Mouse (Mus musculus) urinary bladder, postnatal 14 days (tissue): Measurements from ENCODE around the gene Pcyt1a.
A peak's percentile ranks its signal among the peaks of the same experiment; 100 is the strongest.
"Not testable (repeated sequence)": the region's sequence is repeated elsewhere in the genome, so short reads cannot be mapped to it uniquely, and the experiment has no call there.

Experiments used
- DNase-seq: peaks from one replicate; pipeline ENCODE4 v3.0.0; 2021; ENCODE audit warnings: low spot score

The Pcyt1a gene

DNA sequence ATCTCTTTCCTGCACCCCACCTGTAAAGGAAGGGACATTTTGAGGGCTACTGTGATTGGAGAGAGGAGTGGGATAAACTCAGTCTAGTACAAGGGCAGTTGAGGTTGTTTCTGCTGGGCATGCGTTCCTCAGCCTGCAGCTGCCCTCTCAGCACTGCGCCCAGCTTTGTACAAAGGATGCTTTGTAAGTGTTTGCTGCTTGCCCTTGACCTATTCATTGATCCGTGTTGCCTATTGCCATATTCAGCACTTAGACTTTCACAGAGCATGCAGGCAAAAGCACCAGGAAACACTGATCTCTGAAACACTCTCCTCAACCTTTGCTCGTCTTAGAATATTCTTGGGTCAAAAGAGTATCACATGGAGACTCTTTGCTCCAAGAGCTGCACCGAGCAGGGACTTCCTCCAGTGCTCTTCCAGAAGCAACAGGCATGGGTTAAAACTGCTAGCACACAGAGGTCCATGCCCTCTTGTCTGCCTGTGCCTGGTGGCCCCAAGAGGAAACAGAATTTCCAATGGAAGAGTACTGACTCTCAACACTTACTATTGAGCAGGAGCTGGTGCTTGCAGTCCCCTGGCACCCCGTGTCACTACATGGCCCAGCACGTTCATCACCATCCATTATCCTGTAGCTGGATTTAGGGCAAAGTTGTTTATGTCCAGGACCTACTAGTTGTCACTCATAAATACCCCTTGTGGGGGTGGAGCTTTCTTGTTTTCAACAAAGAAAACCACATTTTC lies 41.7 kb downstream of the Pcyt1a start:
- DNase-seq, result no peak

DNA sequence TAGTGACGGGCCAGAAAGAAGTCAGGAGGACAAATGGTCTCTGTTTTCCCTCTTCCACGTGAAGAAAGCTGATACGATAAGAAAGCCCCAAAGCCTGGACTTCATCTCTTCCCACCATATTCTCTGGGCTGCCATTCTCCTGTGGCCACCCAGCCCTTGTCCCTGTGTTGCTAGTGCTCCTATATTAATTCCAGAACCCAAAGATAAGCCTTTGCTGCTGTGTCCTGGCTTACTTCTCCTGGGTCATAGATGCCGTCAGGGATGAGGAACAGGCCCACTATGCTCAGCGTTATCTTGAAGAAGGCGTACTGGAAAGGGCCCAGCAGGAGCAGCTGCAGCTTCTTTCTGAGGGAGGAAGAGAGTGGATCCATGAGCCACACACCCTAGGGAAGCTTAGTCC lies 46.6 kb downstream of the Pcyt1a start:
- DNase-seq, result no peak

DNA sequence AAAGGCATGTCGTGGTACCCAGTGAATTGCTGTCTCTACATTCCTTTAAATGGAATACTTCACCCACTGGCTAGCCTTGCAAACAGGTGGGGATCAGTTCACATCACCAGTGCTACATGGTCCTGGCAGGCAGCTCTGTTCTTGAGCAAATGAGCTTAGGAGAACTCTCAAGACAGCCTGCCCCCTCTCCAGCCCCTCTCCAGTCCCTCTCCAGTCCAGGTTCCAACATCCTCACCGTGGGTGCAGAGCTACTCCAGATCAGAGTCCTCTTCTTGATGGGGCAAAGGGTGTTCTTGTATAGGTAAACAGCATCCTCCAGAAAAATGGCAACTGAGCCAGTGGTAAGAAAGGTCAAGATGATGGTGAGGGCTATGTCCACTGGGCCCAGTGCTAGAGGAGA lies 48.7 kb downstream of the Pcyt1a start:
- no peak for DNase-seq

DNA sequence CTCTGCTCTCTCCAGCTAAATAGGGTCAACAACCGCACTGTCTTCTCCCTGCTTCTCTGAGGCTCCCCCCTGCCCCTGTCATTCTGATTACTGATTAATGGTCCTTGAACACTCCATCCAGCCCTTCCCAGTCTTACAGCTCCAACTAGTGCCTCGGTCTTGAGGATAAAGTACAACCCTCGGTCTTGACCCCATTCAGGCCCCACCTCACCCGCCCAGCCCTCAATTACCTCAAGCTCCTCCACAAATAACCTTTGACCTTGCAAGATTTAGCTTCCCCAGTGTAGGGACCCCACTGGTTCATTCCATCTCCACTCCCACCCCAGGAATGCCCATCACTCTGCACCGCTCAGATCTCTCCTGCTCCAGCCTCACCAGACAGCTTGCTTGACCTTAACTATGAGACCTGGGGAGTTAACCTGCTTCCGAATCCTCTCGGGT lies 53.7 kb downstream of the Pcyt1a start:
- no peak for DNase-seq

DNA sequence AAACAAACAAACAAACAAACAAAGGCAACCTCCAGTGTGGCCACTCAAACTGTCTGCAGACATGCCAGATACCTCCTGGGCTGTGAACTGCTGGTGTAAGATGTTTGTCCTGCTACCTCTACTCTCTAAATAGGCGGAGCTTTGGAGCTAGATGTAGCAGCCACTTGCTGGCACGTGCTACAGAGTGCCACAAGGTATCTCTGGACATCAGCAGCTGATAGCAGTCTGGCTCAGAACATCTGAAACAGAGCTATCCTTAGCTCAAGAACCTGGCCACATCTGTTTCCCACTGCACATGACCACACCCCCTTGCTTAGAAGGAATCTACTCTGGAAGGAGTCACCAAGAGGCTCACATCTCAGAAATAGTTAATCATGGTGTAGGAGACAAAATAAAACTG lies 54.5 kb downstream of the Pcyt1a start:
- no peak for DNase-seq

DNA sequence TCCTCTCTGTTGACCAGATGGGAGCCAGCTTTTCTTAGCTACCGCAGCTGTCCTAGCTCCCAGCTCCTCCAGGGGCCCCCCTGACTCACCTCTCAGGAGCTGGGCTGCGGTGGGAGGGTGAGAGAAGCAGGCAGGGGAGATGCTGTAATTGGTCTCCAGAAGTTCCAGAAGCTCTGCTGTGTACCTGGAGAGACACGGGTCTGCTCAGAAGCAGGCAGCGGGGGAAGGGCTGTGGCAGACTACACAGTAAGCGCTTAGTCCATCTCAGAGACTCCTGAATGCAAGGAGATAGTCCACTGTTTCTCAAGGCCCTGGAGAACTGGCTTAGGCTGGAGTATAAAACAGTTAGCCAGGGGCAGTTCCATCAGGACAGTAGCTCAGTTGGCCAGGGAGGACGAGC lies 55.3 kb downstream of the Pcyt1a start:
- no peak for DNase-seq

DNA sequence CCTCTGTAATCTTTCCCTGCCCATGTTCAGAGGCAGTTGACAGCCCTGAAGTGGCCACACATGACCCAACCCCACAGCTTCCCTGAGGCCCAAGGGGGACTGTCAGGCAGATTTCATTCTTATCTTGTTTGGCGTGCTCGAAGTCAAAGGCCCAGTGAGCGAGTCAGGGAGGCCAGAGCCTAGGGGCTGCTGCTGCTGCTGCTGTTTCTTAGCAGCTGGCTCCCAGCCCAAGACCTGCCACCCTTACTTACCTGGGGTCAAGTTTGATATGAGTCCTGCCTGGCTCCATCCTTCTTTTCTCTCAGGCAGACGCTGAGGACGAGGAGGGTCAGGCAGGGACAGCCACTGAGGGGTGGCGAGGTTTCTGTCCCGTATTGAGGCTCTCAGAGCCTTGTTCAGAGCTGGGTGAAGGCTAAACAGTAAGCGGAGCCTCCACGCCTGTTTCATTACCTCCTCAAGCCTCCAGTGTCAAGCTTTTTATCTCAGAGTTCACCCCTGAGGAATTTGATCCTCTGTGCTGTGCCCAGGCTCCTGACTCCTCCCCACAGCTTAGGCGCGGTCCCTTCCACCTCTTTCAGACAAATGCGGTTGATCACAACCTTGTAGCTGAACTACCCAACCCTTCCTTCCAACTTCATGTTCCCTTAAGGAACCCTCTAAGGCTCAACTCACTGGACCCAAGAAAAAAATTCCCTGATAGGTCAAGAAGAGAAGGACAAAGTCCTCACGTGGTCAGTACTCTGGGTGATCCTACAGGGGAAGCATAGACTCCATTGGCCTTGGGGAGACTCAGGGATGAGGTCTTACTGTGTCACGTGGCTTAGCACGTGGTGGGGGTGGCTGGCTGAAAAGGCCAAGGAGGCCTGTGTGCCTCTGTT lies 56.8 kb downstream of the Pcyt1a start, which contains the start of gene Slc51a:
Gene Slc51a (minus strand): TSS at position 646 of the 878 bp plus-strand sequence.
- DNase-seq, result no peak

DNA sequence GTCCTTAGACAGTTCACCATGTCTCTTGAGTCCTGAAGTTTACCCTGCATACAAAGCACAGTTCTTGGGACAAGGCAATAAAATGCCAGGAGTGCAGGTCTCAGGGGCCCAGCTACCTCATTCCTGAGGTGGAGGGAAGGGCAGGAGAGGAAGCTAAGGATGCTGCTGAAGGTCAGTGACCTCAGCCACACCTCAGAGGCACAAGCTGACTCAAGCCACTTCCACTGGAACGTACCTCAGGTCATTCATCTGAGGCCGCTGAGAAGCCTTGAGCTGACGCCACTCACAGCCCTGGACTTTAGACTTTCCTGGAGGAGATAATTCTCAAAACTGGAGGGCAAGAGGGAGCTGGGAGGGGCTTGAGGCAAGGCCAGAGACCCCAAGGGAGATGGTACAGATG lies 58.2 kb downstream of the Pcyt1a start:
- DNase-seq, result no peak

DNA sequence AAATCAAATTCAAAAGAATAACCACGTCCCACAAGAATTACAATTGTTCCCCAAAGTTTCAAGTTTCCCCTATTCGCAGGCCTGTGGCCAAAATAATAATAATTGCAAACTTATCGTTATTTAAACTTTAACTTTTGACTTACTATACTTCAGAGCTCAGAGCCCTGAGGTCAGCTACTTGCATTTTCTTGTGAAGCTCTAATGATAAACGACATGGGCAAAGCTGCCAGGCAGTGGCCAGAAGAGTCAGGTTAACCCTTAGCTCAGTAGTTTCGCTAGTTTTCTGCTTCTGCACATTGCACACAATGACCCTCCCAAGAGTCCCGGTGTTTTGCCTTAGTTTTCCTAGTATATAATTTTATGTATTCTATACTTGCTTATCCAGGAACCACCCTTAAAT lies 63.6 kb downstream of the Pcyt1a start:
- DNase-seq, result not testable (repeated sequence)

DNA sequence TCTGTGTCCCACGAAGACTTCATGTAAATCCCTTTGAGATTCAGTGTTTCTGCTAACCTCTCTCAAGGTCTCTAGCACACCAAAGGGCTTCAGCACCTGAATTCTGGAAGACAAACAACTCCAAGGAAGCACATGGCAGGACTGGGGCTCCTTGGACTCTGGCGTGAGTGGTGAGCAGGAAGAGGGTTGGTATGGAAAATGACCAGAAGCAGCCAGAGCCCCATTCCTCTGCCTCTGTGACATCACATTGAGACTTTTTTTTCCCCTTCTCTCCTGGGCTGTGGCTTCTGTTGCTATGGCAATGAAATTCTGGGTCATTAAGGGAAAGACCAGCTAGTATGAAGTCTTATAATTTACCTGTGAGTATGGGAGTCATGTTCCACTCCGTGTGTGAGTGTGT lies 65.2 kb downstream of the Pcyt1a start, which contains the start of gene Zdhhc19:
Gene Zdhhc19 (plus strand): TSS at position 301 of the 400 bp plus-strand sequence.
- DNase-seq, result no peak

DNA sequence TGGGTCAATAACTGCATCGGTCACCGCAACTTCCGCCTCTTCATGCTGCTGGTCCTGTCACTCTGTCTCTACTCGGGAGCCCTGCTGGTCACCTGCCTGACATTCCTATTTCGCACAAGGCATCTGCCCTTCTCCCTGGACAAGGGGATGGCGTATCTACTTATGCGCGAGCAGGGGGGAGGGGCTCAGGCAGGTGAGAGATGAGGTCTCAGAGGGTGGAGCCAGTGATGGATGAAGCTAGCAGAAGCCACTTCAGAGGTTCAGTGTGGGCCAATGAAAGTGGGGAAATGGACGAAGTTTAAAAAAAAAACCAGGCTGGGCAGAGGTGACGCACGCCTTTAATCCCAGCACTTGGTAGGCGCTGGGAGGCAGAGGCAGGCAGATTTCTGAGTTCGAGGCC lies 68.3 kb downstream of the Pcyt1a start:
- no peak for DNase-seq

DNA sequence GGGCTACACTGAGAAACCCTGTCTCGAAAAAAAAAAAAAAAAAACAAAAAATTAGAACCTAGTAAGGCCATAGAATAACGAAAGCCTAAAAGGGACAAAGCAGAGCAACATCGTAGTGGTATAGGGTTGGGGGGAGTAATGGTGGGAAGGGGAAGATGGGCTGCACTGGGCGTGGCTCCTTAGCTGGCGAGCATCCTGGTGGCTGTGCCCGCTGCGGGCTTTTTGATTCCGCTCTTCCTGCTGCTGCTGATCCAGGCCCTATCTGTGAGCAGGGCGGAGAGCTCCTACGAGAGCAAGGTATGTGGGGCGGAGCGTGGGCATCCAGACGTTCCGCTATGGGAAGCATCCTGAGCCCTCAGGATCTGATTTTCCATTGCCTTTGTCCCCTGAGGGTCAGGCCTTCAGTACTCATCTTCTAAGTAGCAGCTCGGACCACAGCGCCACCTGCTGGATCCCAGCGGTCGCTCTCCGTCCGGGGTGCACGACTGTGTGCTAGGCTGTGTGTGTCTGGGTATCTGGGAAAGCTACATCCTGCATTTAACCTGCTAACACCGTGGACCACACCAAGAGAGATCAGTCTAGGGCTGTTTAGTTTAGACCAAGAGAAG lies 68.8 kb downstream of the Pcyt1a start:
- peak; percentile 85 for DNase-seq

DNA sequence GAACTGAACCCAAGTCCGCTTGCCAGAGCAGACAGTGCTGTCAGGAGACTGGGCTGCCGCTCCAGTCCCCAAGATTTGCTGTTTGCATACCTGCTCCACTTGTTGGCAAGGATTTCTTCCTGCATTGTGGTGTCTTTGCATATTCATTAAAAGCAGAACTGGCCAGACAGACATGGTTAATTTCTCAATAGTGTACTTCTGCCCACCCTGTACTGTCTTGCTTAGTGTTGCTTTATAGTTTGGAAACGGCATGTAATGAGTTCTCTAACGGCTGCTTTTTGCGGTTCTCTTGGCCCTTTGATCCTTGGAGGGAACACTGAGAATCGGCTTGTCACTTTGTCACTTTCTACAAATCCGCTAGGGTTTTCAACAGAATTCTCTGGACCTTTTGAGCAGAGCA lies 70.7 kb downstream of the Pcyt1a start:
- DNase-seq, result no peak

DNA sequence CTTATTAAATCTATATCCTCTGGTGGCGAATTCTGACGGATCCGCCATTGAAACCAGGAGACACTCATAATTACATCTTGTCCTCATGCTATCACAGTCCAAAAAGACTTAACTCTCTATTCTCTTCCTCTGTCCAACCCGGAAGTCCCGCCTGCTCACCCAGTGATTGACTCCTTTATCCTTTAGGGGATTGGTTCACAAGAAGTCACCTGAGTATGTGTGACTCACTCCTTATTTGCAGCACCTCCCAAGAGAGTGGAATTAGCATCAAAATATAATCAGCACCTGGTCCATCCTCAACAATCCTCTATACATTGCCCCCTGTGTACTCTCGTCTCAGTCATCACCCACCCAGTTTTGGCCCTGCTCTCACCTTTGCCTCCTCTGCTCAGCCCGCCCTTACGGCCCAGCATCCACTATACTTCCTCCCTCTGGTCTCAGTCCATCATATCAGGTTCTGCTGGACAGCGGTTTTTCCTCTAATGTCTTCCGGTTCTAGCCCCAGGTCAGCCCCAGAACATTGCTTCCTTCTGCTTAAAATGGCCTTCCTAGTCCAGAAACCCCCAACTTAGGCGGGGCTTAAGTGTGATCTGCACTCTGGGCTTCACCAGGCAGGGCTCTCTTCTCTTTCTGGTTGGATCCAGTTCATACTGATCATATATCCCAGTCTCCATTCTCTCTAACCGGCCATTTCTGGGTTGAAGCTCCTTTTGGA lies 72.1 kb downstream of the Pcyt1a start:
- DNase-seq, result no peak

DNA sequence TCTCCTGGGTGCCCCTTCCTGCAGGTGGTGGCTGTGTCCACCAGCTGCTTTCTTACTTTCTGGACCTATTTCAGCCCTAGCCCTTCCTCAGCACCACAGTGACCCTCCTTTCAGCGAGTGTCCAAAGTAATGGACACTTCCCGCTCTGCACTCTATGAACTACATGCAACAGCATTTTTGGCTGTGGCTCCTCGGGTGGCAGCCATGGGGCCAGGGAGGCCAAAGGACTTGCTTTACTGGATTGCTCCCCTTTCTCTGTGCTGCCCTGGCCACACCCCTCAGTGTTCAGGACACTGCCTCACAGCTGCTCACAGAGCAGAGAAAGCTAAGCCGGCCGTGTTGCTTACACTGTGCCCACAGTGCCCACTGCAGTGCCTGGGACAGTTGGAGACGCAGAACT lies 72.9 kb downstream of the Pcyt1a start:
- no peak for DNase-seq

DNA sequence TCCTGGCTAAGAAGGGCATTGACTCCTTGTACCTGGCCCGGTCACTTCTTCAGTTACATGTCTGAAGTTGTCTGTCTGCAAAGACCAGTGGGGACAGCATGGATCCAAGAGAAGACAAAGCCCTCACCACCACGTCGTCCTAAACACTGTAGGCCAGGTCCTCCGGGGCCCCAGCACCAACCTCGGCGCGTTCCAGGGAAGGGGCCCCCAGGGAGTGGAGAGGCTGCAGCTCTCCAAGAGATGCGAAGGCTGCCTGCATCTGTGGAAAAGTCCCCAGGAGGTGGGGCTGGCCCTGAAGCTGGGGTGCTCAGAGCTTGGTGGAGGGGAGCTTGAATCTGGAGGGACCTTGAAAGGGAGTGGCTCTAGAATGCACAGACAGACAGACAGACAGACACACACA lies 75.6 kb downstream of the Pcyt1a start:
- DNase-seq, result no peak

DNA sequence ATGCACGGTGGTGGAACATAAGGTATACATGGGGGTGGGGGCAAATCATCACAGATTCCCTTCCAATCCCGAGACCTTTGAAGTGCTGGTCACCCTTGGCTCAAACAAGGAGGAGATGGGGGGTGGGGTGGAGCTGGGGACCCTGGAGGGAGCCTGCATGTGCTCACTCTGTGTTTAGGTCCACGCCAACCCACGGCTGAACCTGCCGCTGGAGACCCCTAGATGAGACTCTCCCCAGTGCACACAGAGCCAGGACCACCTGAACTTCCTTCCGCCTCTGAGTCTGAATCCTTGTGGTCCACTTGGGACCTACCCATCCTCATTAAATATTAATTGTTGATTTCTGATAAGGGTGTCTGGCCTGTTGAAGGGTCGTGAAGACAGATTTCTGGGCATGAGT lies 76.1 kb downstream of the Pcyt1a start:
- no peak for DNase-seq

DNA sequence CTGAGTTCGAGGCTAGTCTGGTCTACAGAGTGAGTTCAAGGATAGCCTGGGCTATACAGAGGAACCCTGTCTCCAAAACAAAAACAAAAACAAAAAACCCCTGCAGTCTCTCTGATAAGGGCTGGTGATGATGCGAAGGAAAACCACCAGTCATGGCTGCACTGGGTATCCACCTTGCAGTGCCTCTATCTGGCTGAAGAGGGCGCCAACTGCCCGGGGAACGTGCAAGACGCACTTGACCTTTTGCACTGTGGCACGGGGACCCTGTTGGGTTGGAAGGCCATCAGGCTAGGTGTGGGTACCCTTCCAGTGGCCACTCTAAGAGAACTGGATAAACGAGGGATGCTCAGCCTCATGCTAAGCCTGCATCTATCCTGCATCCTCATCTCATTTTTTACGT lies 76.7 kb downstream of the Pcyt1a start:
- DNase-seq, result peak; percentile 52

DNA sequence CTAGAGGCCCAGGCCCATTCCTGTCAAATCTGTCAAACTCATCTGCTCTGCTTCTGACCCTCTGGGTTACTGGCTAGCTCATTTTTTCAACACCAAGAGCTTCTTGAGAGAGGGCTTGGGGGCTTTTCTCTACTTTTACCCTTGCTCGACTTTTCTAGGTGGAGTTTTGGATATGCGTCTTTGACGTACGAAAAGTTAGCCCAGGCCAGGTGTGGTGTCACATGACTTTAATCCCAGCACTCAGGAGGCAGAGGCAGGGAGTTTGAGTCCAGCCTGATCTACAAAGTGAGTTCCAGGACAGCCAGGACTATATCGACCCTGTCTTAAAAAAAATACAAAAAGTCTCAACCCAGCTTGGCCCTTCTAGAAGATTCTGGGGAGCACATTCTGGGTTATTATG lies 77.3 kb downstream of the Pcyt1a start:
- DNase-seq, result no peak

DNA sequence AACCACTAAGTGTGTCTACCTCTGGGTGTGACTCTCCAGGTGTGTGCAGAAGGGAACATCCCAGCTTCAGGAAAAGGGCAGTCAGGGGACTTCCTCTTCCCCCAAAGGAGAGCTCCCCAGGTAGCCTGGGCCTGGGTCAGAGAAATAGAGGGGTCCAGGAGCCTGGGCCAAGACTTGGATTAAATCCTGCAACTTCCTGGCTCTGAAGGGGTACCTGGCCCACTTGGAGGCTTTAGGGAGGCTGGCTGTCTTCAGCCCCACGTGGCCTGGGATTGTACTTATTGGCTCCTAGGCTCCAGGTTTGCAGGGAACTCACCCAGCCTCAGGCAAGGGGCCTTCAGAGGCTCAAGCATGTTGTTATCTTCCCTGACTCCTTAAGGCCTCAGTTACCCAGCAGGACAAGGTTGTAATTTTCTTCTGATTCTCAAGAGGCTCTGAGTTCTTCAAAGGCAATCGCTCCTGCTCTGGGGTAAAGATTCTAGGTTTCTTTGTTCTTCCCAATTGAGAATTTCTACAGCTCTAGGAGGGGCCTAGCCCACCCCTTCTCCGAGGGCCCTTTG lies 77.9 kb downstream of the Pcyt1a start:
- no peak for DNase-seq

DNA sequence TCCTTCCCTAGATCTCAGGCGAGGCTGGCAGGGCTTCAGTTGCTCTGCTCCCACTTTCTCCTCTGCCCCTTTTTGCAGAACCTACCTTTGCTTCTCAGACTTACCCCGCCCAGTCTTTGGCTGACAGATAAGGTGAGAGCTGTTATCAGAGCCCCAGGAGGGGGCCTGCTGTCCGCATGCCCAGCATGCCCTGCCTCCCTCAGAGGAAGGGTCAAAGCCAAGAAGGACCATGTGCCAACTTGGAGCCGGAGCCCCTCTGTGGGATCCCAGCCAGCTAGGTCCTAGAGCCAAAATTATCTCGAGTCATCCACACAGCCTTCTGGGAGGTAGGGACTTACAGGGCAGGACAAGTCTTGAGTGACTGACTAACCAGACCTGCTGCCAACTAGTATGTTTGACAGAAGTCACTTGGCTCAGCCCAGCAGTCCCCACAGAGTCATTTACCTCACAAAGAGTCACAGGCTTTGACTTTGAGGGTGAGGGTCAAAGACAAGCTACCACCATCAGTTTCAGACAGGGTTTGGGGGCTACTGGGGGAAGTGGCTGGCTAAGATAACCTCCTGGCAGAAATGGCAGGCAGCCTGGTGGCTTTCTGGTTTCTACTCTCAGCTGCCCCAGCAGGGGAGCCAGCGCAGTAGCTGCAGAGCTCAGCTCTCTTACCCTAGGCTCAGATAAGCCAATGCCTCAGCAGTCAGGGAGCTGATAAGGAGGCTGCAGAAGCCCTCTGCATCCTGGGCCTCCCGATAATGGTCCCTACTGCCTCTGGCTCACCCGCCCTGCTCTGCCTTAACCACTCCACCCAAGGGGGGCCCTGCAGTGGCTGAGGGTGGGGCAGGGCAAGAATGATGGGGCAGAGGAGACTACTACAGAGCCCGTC lies 78.6 kb downstream of the Pcyt1a start:
- no peak for DNase-seq
